Mouse (Mus musculus) ovary, postnatal 14 days (tissue): ENCODE measurements around the gene Gm45140.
A peak's percentile ranks its signal among the peaks of the same experiment; 100 is the strongest.

Experiments used
- DNase-seq: peaks from one replicate; pipeline ENCODE4 v3.0.0; 2022; ENCODE audit warnings: low spot score

The Gm45140 gene

DNA sequence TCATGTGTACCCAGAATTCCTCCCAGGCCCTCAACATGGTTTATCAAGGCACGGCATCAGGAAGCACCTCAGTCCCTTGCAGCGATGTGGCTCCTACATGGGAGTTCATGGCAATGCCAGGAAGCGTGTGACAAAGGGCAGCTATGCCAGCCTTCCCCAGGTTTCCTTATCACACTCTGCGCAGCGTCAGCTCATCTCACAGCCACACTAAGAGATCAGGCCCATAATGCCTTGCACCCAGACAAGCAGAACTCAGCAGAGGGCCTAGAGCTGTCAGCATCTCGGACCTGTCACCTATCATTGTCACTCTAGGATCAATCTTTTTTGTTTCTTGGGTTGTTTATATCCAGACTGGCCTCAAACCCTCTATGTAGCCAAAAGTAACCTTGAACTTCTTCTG lies 36.0 kb downstream of the Gm45140 start:
- DNase-seq, result no peak

DNA sequence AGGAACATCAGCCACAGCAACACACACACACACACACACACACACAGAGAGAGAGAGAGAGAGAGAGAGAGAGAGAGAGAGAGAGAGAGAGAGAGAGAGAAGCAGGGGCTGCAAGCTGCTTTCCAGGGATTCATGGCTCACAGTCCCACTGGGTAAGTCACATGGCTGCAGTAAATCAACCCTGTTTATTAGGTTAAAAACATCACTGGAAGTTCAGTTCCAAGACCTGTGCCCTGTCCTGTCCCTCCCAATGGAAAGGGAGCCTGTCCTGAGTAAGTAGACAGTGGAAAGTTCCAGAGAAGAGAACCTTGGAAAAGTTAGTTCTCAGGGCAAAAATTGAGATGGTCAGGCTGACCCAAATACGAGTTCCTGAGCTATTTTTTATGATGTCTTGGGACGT lies 38.3 kb downstream of the Gm45140 start:
- DNase-seq, result no peak

DNA sequence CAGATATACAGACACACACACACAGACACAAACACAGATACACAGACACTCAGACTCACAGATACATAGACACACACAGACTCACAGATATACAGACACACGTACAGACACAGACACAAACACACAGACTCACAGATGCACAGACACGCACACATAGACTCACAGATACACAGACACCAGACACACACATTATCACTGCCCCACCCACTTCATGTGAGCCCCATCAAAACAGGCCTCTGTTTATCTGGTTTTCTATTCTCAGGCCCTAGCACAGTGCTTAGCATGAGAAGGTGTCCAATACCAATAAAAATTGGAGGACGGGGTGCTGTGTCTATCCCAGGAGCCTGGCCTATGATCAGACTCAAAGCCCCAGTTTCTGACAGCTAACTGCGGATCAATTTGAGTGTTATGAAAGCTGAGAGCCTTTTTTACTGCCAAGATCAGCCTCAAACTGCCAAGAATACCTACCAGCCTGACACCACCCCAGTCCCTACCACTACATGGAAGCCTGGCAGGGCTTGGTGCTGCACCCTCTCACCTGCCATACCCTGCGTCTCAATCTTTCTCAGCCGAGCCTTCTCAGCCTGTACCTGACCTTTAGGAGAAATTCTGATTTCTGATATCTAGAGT lies 39.2 kb downstream of the Gm45140 start:
- DNase-seq, result no peak

DNA sequence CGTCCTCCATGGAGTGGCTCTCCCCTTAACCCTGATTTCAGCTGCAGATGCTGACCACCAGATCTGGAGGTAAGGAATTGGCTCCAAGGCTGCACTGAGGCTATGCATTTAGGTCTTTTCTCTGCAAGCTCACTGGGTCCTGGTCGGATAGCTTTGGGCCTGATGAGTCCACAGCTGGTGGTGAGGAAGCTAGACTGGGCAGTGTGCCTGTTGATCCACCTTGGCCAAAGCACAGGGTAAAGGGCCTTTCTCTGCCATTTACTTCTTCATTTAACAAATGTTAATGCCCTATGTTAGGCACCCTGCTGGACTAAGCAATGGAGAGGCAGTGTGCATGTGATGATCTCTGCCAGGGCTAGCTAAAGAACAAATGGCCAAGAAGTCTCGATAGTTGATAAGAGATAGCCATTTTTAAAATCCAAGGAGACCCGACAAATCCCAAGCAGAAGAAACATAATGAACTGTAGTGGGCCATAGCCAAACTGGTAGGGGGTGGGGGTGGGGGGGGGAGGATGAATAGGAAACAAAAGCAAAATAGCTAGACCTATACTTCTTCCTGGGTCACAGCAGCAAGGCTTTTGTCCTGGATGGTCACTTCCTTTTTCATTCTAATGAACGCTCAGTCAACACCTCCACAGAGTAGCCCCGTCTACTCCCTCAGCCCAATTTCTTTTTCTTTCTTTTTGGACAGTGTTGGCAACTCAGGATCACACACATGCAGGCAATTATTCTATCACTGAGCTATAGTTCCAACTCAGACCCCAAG lies 40.0 kb downstream of the Gm45140 start:
- no peak for DNase-seq

DNA sequence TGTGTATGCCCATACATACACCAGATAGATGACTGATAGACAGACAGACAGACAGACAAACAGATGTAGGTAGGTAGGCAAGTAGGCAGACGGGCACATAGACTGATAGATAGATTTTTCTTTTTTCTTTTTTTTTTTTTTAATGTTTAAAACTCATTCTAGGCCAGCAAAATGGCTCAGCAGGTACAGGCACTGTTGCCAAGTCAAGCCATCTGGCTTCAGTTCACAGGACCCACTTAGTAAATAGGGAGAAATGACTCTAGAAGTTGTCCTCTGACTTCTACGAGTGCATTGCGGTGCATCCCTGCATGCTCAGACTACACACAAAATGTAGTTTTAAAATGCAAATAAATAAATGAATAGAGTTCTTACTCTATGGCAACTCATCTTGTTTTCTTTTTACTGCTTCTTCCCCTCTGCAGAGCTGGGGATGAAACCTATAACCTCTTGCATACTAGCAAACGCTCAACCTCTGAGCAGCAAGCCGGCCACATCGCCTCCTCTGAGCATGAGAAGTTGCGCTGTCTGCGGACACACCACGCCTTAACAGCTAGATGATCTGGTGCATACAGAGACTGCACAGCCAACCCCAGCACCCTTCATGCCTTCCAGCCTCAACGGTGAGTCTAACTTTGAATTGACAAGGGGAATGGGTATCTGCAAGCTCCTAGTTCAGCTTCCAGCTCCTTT lies 41.6 kb downstream of the Gm45140 start:
- no peak for DNase-seq

DNA sequence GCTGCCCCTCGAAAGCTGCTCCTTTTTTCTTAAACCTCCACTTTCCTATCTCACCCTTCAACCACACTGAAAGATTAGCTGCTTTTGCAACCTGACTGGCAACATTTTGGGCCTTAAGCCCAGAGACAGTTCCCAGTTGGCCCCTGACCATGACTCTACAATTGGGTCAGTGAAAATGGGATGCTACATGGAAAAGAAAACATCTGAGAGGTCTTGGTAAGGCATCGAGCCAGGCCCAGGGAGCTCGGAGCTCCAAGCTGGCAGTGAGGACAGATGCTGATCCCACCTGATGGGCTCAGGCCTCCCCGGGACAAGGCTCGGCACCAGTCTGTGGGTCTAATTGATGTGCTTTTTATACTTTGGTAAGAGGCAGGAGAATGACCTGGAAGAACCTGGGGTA lies 43.8 kb downstream of the Gm45140 start:
- no peak for DNase-seq

DNA sequence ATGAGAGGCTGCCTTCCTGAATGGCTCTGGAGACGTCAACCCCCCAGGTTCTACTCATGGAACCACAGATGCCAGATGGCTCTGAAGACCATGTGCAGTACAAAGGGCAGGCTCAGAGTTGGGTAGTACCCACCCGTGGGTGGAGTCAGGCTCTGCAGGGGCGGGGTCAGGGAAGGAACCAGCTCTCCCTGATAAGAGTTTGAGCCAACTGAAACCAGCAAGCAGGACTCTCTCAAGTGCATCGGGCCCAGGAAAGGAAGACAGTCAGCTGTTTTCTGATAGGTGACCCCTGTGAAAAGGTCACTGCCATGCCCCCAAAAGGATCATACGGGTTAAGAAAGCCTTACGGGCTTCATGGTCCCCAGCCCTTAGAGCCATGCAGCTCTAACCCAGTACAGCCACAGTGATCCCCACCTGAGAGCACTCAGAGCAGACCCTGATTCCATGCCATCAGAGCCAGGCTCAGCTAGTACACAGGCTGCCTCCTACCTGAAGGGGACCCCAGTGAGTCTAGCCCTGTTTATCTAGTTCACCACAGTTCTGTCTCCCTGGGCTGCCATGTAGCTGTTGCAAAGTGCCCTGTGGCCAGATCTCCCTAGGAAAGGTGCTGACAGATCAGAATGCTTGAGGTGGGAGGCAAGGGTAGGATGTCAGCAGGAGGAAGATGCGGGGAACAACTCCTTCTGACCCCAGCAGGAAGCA lies 44.7 kb downstream of the Gm45140 start:
- DNase-seq, result no peak

DNA sequence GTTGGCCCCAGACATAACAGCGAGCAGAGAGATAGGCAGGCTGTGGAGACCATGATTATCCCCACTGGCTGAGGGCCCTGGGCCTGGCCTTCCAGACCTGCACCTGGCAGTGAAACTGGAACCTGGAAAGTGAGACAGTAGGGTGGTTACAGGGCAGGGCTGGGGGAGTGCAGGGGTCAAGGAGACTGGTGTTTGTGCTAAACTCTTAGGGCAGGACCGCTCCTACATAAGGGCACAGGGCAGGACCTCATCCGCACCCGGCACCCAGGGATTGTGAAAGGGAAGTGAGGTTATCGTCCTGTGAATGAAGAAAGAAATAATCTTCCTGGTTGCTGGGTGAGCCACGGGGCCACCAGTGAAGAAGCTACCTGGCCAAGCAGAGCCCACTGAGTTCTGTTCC lies 45.8 kb downstream of the Gm45140 start:
- no peak for DNase-seq

DNA sequence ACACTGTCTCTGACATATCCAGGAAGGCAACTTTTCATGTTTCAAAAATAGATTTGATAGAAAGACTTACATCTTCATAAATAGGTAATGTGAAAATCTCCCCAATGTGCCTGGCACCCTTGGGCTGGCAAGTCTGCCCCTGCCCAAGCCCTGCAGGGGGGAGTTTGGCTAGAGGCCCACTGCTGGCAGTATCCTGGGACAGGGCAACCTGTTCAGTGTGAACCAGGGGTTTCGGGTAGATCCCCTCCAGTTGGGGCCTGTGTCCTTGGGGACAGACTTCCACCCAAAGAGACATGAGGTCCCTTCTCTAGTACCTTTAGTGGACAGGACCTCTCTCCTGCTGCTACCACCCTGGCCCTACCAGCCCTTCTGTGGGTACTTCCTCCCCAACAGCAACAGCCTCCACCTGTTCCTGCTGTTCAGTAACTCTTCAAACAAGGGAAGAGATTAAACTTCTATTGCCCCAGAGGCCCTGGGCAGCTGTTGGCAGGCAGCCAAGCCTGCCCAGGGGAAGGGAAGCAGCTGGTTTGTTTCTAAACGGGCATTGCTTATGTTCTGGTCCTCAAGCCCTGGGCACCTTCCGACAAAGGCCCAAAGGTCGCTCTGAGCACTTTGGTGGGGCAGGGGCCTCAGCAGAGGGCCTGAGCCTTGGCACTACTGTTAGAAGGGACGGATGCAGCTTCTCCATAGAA lies 46.6 kb downstream of the Gm45140 start:
- DNase-seq, result peak; percentile 47

DNA sequence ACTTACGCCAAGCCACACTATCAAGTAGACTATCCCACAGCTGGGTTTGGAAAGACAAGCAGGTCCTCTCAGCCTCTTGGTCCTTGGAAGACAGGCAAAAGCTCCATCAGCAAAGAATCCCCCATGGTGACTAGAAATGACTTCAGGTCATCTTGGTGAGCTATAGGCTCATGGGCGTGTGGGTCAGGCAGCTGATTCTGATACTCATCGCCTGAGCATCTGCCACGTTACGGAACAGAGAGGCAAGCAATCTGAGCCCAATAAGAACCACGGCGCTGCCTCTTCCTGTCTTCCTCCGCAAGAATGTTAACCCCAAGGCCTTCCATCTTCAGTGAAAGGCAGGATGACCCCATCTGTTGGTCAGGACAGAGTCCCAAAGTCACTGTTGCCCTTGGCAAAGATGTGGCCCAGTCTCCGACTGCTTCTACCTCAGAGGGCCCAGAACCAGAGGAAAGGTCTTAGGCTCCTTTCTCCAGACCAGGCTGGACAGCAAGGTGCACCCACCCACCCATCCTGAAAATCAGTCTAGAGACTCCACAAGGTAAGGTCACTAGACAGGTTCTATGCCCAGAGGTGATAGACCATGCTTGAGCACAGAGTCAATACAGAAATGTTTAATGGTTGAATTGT lies 47.2 kb downstream of the Gm45140 start:
- DNase-seq, result no peak

DNA sequence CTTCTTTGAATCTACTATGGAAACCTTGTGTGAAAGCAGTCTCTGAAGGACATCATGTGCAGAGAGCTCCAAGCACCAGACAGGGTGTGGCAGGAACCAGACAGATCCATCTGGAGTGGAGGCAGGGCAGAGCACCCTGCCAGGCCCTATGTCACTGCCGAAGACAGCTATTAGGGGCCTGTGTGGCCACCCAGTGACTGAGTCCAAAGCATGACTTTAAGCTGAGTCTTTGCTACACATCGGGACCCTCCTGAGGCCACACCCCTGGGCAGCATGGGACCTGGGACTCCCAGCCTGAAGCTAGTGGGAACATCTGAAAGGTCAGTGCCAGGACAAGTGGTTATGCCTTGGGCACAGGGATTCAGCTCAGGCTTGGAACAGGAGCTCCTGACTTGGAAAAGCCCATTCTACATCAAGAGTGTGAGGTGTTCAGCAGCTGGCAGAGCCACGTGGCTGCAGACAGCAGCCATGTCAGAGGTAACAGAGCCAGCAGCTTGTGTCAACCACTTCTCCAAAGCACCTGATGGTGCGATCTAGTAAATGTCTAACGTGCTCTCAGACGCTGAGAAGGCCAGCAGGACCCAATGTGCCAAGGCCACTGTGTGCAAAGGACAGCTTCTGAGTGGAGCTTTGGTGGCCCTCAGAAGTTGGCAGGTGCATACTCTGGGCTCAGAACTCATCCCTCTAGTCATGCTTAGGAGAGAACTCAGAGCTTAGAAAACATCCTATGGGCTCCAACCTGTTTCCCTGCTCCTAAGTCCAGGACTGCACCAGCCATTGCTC lies 48.3 kb downstream of the Gm45140 start:
- DNase-seq, result no peak

DNA sequence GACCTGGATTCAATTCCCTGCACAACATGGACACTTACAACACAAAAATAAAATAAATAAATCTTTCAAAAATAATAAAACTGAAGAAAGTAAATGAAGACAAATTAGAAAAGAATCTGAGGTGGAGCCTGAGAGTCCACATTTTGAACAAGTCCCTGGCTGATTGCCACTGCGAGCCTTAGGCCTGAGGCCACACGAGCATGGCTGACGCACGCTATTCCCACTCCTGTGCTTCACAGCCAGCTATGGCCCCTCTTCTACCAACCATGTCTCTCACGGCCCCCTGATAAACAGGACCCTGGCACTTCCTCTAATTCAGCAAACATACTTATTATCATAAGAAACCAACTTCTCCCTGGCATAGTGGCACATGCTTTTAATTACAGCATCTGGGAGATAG lies 49.0 kb downstream of the Gm45140 start:
- DNase-seq, result no peak

DNA sequence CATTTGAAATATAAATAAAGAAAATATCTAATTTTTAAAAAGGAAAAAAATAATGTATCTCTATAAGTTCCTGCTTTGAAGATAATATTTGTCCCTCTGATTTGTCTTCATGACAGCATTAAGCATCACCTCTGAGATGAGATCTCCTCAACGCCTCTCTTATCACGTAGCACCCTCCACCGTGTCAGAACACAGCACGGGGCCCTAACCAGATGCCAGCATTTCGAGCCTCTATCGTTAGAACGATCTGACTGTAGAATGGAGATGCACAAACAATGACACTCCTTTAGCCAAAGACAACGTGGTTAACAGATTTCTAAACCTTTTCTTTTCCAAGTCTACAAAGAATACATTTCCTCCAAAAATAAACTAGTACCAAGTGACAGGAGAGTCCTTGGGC lies 51.6 kb downstream of the Gm45140 start:
- no peak for DNase-seq

DNA sequence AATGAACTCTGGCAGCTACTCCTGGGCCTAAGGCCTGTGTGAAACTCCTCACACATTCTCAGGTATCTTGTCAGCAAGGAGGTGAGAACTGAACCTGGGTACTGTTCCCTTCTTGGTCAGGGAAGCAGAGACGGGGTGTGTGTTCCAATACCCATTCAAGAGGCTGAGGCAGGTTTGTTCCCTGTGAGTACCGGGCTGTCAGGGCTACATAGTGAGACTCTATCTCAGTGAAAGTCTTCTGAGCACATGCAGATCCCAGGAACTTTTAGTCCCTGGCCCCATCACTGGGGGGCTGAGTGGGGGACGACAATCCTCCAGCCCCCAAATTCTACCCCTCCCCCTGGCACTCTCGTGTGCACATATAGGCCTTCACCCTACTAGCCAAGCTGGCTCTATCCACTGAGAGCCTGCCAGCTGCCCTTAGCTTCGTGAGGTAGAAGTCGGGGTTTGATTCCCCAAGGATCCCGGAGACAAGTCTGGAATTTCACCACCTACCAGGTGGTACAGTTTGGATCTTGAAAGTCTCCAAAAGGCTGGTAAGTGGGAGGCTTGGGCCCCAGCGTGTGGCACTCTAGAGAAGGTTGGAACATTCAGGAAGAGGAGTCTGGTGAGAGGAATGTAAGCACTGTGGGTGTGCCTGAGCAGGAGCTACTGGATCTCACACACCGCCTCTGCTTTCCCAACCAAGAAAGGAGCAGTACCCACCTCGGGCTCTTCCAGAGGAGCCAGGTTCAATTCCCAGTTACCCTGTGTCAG lies 54.9 kb downstream of the Gm45140 start:
- DNase-seq, result no peak

DNA sequence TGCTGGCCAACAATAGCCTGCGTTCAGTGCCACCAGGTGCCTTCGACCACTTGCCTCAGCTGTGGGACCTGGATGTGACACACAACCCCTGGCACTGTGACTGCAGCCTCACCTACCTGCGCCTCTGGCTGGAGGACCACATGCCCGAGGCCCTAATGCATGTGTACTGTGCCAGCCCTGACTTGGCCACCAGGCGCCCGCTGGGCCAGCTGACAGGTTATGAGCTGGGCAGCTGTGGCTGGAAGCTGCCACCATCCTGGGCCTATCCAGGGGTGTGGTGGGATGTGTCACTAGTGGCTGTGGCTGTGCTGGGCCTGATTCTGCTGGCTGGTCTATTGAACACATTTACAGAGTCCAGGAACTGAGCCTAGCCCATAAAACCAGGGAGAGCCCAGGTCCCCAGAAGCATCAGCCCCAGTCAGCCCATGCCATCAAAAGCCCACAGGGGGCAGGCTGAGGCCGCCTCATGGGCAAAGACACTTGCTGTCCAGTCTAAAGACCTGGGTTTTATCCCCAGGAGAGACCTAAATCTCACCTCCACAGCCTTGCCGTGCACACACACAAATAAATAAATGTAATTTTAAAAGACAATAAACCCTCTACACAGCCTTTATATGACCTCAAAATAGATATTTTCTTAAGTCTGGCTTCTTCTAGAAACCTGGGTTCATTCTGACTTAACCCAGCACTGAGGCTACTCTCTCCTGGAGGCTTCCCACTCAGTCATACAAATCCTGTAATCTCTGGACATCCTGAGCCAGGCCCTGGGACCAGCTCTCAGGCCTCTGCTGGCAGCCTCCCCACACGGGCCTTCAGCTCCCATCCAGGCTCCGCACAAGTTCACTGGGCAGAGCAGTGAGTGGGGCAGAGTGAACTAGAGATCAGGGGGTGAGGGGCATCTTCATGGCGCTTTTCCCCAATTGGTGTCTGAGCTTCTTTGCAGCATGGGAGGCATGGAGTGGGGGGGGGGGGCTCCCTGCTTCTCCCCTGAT lies 56.1 kb downstream of the Gm45140 start:
- DNase-seq, result no peak

DNA sequence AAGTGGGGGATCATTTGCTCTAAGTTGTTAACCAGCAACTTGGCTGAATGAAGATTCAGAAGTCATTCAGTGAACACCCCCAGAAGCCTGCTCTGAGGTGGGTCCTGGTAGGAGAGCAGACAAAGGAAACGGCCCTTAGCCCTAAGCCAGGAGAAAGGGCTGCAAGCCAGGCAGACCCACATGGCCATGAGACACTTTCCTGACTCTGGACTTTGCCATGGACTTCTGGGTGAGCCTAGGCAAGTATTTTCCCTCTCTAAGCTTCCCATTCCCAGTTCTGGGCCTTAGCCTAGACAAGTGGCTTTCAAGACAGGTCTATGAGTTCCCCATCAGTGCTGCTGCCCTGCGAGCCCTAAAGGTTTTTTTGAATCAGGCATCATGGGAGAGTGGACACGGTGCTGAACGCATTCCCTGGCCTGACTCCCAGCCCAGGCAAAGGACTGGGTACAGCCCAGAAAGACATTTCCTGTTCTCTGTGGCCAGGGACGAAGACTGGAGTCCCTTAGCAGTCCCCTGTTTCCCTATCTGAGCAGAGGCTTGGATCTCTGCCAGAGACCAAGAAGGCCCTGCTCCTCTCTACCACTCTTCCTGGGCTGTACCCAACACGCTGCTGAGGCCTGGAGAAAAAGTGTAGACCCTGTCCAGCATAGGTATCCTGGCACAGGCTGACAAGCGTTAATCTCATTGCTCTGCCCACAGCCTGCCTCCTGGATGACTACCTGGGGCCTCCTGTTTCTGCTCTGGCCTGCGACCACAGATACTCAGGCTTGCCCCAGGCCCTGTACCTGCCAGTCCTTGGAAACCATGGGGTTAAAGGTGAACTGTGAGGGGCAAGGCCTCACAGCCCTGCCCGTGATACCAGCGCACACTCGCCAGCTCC lies 57.1 kb downstream of the Gm45140 start:
- no peak for DNase-seq

DNA sequence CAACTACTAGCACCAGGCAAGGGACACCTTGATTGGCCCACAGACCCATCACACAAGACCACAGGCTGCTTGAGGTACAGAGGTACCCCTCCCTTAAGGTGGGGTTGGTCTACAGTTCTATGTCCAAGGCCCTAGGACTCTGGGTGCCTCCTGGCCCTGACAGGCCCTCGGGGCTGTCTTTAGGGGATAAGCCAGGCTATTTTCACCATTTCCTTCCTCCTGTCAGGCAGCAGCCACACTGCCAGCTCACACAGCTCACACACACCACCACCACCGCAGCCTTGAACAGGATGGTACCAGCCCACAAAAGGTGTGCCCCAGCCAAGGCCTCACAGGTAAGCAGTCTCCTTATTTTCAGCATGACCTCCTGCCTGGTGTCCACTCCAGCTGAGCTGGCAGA lies 57.8 kb downstream of the Gm45140 start, which contains the start of gene Gp9:
TSS of gene Gp9 (plus strand) at position 231 of the 400 bp plus-strand sequence.
- DNase-seq, result no peak

DNA sequence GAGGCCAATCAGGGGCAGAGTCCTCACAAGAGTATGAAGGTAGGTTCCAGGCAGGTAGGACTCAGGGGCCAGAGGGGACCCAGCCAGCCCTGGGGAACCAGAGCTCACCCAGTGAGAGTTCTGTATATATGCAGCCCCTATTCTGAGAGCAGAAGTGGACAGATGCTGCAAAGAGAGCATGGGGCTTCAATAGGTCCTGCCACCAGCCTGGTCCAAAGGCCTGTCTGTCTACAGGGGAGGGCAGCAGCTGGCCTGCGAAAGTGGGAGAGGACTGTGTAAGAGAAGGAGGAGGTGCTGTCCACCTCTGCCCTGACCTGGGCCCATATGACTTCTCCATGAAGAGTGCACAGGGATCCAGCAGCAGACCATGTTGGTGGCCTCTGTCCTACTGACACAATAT lies 58.9 kb downstream of the Gm45140 start:
- no peak for DNase-seq
